Mouse (Mus musculus) heart, postnatal 36 days (tissue): ENCODE data around the gene Ccnd3. TPM values are rescaled to one million over a fixed set of nuclear protein-coding genes. Genes with fewer than 3 reads are reported as not detected.
A peak's percentile ranks its signal among the peaks of the same experiment; 100 is the strongest.

Source experiments
- DNase-seq, 2 experiments: peaks; one replicate each; pipeline ENCODE4 v3.0.0; 2021 to 2022
- intact Hi-C: fragments of 180-260 bp; cut with DNase I; formaldehyde crosslinking; loops from one replicate; pipeline ENCODE4 v1.15.1; 2025
- total RNA-seq, 2 experiments: library from RNA; stranded (reverse); gene quantifications; 2 replicates each; pipeline ENCODE4 v1.2.3; 2021

The Ccnd3 gene
- total RNA-seq, 2 experiments from 2014 or later: 79.8 to 88.7 TPM

DNA sequence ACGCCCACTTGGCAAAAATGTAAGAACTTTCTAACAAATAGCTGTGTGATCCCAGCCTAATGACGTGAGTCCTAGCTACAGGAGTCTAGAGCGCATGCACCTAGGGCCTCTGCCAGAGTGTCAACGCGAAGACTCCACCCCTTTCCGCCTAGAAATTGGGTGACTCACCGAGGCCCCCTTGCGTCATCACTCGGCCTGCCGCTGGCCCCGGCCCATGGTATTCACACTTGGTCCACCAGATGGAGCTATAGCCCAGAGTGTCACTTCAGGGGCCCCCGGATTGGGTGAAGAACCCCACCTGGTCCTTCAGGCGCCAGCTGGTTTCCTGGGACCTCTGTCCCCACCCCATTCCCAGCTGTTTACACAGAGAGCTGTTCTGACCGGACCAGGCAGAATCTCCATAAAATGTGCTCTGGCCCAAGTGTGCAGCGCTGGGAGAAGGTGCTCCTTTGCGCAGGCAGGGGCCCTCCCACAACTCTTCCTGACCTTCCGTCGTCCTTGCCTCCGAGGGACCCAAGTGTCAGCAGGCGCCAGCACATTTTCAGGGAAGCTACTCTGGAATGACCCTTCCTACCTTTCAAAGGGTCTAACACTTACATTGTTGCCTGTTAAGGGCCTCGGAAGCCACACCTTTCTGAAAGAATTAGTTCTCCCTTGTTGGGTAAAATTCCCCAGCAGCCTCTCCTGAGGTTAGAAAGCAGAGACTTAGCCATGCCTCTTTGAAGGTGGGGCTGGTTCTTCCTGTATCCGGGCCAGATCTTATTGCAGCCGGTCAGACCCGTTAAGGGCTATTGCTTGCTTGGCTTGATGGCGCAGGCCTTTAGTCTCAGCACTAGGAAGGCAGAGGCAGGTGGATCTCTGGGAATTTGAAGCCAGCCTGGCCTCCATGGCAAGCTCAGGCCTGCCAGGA is 6.5 kb downstream of the Ccnd3 start:
- DNase-seq: peak; percentile 99 to 100
- intact Hi-C loops: loop anchor here (1.0 to 10.0 kb wide), 3 partner anchors 82 to 163 kb away; partner anchors contain the start of genes Bysl, Gm20517 and Med20

DNA sequence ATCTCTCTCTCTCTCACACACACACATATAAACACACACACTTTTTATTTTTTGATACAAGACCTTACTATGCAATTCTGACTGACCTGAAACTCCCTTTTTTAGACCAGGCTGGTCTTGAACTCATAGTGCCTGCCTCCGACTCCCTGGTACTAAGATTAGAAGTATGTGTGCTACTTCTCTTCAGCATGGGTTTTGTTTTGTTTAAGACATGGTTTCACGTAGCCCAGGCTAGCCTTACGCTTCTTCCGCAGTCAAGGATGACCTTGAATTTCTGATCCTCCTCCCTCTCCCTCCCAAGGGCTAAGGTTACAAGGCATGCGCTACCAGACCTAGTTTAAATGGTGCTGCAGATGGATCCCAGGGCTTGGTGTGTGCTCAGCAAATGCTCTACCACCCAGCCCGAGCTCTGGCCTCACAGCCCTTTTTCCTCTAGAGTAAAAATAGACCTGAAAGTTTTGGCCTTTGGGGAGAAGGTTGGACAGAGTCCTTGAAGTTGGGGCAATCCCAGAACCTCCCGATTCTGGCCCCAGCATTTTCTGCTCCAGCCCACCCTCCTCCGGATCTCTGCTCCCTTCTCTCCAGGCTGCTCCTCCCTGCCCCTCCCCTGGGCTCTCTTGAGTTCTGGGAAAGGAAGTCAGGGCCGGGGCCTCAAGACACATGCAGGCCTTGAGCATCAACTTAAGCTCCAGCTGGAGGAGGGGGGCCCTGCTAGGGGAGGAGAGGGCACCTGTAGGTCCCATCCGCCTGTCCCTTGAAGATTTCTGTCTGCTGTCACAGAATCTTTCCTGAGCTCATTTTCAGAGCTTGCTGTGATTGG is 8.3 kb downstream of the Ccnd3 start:
- peak in 1 of 2 experiments; percentile 39 for DNase-seq
- intact Hi-C loops: loop anchor here (10.0 kb wide), 1 partner anchor 162 kb away; no protein-coding TSS in a partner anchor

DNA sequence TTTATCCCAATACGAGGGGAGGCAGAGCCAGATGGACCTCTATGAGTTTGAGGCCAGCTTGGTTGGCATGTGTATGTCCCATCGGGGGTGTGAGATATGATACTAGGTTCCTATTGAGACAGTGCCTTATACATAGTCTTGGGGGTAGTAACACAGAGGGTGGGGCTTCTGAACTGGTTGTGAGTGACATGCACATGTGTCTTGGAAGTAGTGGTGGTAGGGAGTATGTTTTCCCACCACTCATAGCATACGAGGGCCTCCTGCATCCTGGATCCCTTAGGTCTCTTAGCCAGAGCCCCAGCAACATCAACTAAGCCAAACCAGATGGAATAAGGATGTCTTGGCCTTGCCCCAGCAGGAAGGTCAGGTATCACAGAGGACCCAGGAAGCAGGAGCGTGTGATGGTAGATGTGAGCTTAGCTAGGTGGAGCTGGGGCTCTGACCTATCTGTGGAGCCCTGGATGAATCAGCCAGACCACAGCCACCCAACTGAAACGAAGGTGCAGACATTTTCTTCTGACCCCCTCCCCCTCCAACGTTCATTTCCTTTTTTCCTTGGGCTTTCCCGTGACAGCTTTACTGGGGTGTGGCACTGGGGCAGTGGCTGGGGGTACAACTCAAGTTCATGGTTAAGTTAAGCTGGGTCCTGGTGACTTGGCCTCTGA is 10.5 kb downstream of the Ccnd3 start:
- no peak for DNase-seq
- intact Hi-C loops: loop anchor here (10.0 kb wide), 1 partner anchor 159 kb away; no protein-coding TSS in a partner anchor

DNA sequence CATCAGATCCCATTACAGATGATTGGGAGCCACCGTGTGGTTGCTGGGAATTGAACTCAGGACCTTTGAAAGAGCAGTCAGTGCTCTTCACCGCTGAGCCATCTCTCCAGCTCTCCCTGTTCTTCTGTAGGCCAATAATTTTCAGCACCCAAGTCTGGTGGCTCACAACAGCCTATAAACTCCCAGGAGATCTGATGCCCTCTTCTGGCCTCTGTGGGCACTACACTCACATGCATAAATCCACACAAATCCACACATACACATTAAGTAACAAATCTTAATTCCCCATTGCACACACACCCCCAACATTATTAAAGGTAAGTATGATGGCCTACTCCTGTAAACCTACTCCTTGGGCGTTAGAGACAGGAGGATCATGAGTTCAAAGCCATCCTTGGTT is 11.4 kb downstream of the Ccnd3 start:
- intact Hi-C loops: loop anchor here (10.0 kb wide), 1 partner anchor 159 kb away; no protein-coding TSS in a partner anchor
- DNase-seq: no peak

DNA sequence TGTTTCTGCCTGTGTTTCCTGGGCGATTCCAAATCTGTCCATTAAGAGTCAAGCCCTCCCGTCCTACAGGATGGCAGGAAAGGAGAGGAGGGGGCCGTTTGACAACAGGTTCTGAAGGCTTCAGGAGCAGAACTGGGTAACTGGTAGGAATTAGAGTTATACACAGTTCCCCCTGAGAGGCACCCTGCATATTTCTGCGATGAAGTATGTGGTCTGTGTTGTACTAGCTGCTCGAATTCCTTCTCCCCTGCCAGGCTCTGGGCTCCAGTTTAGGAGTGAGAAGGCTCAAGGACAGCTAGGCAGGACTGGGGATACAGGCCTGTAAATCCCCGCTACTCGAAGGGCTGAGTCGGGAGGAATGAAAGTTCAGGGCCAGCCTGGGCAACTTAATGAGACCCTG is 13.4 kb downstream of the Ccnd3 start:
- intact Hi-C loops: loop anchor here (10.0 kb wide), 1 partner anchor 157 kb away; no protein-coding TSS in a partner anchor
- DNase-seq: peak; percentile 35 to 41

DNA sequence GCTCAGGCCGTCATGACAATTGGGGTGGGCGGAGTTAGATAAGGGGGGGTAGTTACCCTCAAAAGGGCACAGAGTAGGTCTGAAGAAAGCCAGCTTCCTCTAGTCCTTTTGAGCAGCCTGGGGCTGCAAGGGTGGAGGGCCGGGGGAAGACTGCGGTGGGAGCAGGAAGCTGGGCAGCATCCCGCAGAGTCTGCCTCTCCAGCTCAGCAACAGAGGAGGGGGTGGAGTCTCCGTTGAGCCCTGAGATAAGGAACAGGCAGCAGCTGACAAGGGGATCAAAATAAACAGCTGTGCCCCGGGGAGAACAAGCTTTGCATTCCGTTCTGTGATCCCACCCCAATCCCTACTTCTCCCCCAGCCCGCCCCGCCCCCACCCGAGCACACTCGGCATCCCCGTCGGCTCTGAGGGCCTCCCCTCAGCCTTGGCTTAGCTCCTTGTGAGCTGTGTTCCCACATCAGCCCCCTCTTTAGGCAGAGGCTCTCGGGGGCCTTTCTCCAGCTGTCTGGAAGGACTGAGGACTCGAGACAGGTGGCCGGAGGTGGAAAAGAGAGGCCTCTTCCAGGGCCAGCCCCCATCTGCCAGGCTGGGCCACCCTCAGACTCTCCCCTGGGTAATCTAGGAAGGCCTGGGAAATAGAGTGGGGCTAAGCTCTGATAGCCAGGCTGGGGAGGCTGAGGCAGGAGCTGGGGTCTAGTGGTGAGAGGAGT is 16.9 kb downstream of the Ccnd3 start:
- peak; percentile 49 to 69 for DNase-seq
- intact Hi-C loops: loop anchor here (1.0 kb wide), 1 partner anchor 72 kb away; no protein-coding TSS in a partner anchor

DNA sequence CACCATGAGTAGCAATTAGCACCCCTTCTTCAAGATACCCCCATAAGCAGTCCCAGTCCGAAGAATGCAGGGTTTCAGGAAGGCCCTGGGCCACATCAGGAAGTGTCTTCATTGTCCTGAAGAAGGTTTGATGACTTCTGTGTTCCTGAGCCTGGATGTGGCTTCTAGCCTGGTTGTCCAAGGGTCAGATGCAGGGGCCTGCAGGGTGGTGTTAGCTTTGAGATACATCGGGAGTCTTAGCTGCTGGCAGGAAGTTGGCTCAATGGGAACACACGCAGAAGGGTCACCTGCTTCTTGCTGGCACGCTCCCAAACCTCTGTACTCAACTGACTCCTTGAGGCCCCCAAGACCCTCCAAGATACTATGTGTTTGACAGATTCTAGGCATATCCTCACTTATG is 17.7 kb downstream of the Ccnd3 start:
- intact Hi-C loops: loop anchor here (1.0 kb wide), 1 partner anchor 71 kb away; no protein-coding TSS in a partner anchor
- peak; percentile 44 to 47 for DNase-seq

DNA sequence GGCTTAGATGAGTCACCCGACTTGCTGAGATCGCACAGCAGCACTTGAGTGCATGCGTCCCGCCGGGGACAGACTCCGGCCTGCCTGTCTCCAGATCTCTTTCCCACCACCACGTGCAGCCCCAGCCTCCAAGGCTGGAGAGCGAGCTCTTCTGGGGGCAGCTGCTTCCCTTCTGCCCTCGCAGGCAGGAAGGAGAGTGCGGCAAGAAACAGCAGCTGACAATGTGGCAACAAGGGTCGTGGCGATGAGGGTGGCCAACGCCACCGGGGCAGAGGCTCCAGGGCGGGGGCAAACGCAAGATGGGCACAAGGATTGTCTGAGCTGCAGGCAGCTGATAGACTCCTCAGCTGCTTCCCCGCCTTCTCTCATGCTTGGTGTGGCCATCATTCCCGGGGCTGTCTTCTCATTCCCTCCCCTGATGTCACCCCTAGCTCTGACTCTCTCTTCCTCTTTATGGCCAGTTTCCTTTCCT is 18.4 kb downstream of the Ccnd3 start:
- DNase-seq: peak; percentile 40 to 52
- intact Hi-C loops: no loop called here

DNA sequence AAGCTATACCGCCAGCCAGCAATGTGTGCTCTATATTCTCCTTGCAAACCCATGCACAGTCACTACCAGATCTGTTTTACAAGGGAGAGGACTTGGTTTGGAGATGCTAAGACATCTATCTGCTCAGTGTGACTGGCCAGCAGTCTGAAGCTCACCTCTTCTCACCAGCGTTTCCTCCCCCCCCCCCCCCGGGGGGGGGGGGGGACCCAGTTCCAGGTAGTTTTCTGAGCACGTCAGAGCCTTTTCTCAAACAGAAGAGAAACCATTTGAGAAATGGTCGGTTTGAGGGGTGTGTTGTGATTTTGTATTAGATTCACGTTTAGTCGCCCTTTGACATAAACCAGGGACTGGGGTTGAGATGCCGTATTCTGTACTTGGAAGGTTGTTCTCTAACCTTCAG is 19.2 kb downstream of the Ccnd3 start:
- intact Hi-C loops: no loop called here
- DNase-seq: no peak

DNA sequence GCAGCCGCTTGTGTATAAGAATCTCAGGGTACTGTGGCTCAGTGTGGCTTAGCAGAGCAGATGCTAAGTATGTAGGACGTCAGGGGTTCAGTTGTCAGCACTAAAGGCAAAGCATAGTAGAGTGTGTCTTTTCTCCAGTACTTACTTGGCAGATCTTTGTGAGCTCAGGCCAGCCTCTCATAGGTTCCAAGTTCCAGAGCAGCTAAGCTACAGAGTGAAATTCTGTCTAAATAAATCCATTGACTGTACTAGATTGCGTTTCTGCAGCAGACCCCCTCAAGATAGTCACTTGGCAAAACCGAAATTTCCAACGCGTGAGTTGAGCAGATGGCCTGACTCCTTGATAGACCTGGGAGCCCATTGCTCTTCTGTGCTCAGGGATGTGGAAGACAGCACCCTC is 20.1 kb downstream of the Ccnd3 start:
- DNase-seq: no peak
- intact Hi-C loops: no loop called here

DNA sequence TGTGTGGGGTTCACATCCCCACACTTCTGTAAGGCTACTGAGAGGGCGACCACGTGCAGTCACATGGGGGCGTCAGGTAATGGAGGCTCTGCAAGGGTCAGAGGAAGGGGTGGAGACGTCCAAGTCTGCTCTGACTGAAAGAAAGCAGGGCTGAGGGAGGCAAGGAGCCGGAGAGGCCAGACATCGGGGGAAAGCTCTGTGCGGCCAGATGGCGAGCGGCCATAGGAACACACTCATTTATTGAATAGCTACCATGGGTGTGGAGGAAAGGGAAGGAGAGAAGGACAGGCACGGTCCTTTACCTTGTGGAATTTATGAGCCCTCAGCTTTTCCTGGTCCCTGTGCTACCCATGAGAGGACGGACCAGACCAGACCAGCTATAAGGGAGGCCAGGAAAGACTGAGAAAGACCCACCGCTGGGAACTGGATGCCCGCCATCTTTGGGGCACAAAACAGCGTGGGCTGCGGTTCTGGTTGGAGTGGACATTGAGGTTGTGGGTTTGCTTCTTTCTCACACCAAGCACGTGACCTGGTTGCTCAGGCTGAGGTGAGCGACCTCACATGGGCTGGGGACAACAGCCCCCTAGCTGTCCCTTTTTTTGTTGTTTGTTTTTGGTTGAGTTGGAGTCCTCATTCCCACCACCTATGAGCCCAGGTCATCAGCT is 22.1 kb downstream of the Ccnd3 start:
- intact Hi-C loops: no loop called here
- DNase-seq: no peak

DNA sequence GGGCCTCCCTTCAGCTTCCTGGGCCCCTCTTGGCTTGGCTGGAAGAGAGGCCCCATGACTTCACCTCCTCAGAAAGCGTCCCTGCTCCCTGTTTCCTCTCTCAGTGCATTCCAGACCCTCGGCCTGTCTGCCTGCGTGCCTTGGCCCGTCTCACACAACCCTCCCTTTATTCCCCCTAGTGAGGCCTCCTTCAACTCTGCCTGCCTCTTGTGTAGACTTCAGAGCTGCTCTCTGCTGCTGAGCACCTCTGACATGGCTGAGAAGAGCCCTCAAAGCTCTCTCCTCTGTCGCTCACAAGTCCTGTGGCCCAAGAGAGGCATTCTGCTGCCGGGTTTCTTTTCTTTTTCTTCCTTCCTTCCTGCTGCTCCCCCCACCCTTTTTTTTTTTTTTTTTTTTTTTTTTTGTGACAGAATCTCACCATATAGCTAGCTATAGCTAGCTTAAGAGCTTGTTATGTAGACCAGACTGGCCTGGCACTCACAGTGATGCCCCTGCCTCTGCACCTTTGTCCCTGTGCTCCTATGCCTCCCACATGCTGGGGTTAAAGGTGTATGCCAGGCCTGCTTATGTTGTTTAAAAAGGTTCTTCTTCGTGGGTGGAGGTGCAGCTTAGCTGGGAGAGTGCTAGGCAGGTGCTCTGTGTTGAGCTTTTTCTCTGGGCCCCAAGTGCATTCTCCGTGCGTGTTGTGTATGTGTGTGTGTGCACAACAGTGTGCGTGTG is 22.9 kb downstream of the Ccnd3 start:
- intact Hi-C loops: no loop called here
- no peak for DNase-seq

DNA sequence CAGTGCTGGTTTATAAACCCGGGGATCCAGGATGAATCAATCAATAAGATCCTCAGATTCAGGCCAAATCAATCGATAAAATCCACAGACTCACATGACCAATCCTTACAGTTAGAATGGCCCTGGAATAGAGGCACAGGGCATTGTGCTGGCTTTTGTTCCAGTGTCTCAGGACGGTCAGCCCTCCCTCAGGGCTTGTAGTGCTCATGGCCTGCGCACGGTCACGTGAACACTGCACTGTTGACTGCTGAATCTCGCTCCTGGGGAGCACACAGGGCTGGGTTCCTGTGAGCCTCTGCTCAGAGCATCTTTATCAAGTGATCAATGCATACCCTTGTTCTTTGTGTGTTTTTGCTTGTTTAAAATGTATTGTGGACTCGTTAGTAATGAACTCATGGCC is 24.1 kb downstream of the Ccnd3 start:
- DNase-seq: no peak
- intact Hi-C loops: no loop called here

DNA sequence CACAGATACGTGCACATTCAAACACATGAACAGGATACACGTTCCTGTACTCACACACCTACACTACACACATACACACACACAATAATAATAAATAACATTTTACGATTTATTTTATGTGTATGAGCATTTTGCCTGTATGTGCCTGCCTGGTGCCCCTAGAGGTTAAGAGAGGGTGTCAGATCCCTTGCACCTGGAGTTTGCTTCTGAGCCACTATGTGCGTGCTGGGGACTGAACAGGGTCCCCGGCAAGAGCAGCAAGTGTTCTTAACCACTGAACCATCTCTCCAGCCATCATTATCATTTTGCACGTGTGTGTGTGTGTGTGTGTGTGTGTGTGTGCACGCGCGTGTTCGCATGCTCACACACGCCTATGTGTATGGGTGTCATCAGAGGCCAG is 24.7 kb downstream of the Ccnd3 start:
- no peak for DNase-seq
- intact Hi-C loops: no loop called here

DNA sequence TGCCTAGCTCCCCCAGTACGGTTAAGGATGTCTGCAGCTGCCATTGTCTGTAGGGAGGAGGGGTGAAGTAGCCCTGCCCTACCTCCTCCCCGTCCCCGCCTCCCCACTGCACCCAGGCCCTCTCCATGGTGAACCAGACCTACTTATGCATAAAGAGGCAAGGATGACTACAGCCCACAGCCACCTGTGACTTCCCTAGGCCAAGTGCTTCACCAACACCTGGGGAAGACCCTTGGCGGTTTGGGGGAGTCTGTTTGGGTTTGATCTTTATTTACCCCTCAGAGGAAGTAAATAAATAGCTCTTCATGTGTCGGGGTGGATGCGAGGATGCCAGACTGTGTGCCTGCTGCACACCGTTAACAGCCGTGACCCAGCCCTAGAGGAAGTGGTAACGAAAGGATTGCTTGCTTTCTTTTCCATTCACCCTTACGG is 26.6 kb downstream of the Ccnd3 start:
- DNase-seq: no peak
- intact Hi-C loops: no loop called here

DNA sequence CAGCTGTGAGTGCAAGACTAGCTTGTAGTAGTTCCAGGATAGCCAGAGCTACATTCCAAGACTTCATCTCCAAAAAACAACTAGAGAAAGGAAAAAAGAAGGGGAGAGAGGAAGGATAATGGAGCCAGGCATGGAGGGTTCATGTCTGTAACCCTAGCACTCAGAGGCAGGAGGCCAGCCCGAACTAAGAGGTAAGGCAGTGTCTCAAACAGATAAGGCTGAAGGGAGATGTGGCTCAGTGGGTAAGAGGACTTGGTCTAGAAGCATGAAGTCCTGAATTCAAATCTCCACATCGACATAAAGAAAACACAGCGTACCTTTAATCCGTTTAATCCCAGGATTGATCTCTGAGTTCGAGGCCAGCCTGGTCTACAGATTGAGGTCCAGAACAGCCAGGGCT is 27.5 kb downstream of the Ccnd3 start:
- no peak for DNase-seq
- intact Hi-C loops: no loop called here

DNA sequence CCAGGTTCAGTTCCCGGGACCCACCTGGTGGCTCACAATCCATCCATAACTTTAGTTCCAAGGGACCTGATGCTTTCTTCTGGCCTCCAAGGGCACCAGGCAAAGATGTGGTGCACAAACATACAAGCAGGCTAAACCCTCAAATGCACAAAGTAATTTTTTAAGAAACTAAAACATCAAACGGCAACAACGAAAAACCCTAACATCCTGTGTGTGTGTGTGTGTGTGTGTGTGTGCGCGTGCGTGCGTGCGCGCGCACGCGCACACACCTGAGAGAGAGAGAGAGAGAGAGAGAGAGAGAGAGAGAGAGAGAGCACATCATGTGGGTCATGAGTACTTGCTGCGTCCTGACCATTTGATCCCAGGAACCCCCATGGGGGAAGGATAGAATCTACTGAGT is 28.8 kb downstream of the Ccnd3 start:
- intact Hi-C loops: no loop called here
- no peak for DNase-seq

DNA sequence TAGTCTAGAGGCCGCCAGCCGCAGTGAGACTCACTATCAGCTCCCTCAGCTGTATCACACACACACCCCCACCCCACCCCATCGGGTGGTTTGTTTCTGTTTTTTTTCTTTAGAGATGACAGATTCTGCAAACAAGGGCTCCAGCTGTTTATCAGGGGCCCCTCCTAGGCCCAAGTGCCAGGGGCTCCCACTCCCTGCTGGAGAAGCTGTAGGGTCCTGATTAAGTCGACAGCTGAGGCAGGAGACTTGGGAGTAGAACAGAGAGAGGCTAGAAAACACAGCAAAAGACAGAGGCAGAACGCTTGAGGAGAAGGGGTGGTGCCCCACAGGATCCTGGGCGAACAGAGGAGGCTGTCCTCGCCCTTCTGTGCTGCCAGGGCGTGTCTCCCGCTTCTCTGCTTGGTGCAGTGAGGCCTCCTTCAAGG is 31.0 kb downstream of the Ccnd3 start:
- intact Hi-C loops: no loop called here
- no peak for DNase-seq

DNA sequence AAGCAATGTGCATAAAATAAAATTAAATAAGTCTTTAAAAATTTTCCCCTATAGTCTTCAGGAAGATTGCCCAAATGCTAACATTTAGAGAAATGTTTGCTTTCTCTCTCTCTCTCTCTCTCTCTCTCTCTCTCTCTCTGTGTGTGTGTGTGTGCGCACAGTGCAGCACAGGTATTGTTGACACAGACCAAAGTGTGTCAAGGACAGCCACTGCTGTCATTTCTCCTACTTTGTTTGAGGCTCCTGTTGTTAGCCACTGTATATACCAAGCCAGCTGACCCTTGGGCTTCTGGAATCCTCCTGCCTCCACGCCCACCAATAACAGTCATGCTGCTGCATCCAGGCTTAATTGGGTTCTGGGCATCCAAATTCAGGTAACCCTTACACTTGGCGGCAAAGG is 33.2 kb downstream of the Ccnd3 start:
- intact Hi-C loops: no loop called here
- DNase-seq: no peak
